Mouse (Mus musculus) hindbrain, embryonic 11.5 days (tissue): ENCODE results near the gene Tk1. TPM values are rescaled to one million over a fixed set of nuclear protein-coding genes. Genes with fewer than 3 reads are reported as not detected.
"Not testable (repeated sequence)": the region's sequence is repeated elsewhere in the genome, so short reads cannot be mapped to it uniquely, and the experiment has no call there.

Source experiments
- ATAC-seq: fragments of 200-750 bp; cut with Nextera tagmentation; 2 replicates; pipeline ENCODE4 v1.8.0; 2017; ENCODE audit warnings: mild to moderate bottlenecking, moderate TSS enrichment, moderate library complexity; ENCODE audit not compliant: low FRiP score
- DNase-seq: peaks from one replicate; pipeline ENCODE4 v3.0.0-alpha.2; 2015; ENCODE audit warnings: low spot score
- H3K27ac ChIP-seq: fragments of 300-500 bp; sonication (generic); 2 replicates; pipeline ENCODE4 v1.5.1; 2014; ENCODE audit warnings: mild to moderate bottlenecking, low read depth, low read length
- H3K27me3 ChIP-seq: fragments of 300-500 bp; sonication (generic); 2 replicates; pipeline ENCODE4 v1.6.1; 2014; ENCODE audit warnings: mild to moderate bottlenecking, low read length, moderate library complexity, mixed read lengths; ENCODE audit not compliant: control insufficient read depth, insufficient read depth
- H3K36me3 ChIP-seq: fragments of 300-500 bp; sonication (generic); 2 replicates; pipeline ENCODE4 v1.6.1; 2014; ENCODE audit warnings: mild to moderate bottlenecking, low read length, moderate library complexity, mixed read lengths; ENCODE audit not compliant: control insufficient read depth, insufficient read depth
- H3K4me1 ChIP-seq: fragments of 300-500 bp; sonication (generic); replicated peaks from 2 replicates; pipeline ENCODE4 v1.6.1; 2014; ENCODE audit warnings: low read length, mixed read lengths; ENCODE audit not compliant: control insufficient read depth, insufficient read depth
- H3K4me2 ChIP-seq: fragments of 300-500 bp; sonication (generic); replicated peaks from 2 replicates; pipeline ENCODE4 v1.6.1; 2014; ENCODE audit warnings: mild to moderate bottlenecking, low read depth, low read length
- H3K4me3 ChIP-seq: fragments of 300-500 bp; sonication (generic); 2 replicates; pipeline ENCODE4 v1.5.1; 2014; ENCODE audit warnings: low read depth, low read length
- H3K9ac ChIP-seq: fragments of 300-500 bp; sonication (generic); 2 replicates; pipeline ENCODE4 v1.6.1; 2014; ENCODE audit warnings: low read depth, low read length
- H3K9me3 ChIP-seq: fragments of 300-500 bp; sonication (generic); 2 replicates; pipeline ENCODE4 v1.6.1; 2016; ENCODE audit warnings: low read length; ENCODE audit not compliant: control insufficient read depth
- WGBS: fragments of 180-500 bp; shearing (Covaris S2); extraction: QIAGEN DNeasy Blood & Tissue Kit; methylation state at CpG from one replicate; pipeline ENCODE4 v1.1.7; 2014; 5-methylcytosine and 5-hydroxymethylcytosine counted together
- polyA plus RNA-seq: library from polyadenylated mRNA; unstranded; fragments of >200 nt; fragmentation: Nextera tagmentation; extraction: Ambion mirVana; gene quantifications from 2 replicates; pipeline ENCODE4 v1.2.1, GENCODE M21; 2014

The Tk1 gene
- polyA plus RNA-seq, 1 experiment from 2014 or later, result 73.3 TPM

DNA sequence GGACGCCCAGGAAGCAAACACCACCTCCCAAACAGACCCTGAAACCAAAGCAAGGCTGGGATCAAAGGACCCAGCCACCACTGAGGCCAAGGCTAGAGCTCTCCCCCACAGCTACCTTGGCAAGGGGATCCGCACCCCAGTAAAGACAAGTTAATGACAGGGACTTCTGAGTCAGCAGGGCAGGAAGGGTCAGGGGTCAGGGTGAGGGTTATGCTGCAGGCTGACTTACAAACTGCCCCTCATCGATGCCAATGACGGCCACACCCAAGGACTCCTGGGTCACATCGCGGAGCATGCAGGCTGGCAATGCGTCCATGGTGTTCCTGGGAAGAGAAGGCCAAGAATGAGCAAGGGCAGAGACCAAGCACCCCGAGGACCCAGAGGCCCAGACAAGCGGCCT, 4.0 kb downstream of the Tk1 start:
- no peak overlapping the region for H3K27ac ChIP-seq
- ATAC-seq, result no peak
- peaks cover 2% of the 10 kb centered on the region for H3K4me1 ChIP-seq
- H3K27me3 ChIP-seq, result no peaks in the 10 kb centered on the region
- no peak overlapping the region for H3K9ac ChIP-seq
- no peaks in the 10 kb centered on the region; the same call in 1 of the 2 replicates for H3K36me3 ChIP-seq
- no peak overlapping the region for H3K4me2 ChIP-seq
- H3K9me3 ChIP-seq, result no peaks in the 10 kb centered on the region
- H3K4me3 ChIP-seq, result no peak overlapping the region
- WGBS, result 88% methylated on average over 9 of the region's 9 CpGs
- DNase-seq, result no peak

DNA sequence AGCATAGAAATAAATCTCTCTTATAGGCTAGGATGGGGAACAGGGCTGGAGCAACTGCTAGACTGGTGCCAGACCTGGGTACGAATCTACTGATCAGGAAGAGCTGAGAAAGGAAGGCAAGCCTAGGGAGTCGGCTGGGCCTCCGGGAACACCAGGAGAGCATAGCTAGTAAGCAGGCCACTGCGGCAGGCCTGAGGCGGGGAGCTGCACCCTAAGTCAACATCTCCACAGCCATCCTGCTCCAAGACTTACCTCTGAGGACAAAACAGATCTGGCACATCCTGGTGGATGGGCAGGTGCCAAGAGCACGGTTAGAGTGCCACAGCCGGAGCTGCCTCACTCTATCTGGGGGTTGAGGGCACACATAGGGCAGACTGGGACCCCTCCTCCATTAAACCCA, 5.7 kb downstream of the Tk1 start:
- 96% methylated on average over 7 of the region's 7 CpGs for WGBS
- H3K4me2 ChIP-seq, result no peak overlapping the region
- H3K27ac ChIP-seq, result no peak overlapping the region
- peaks cover 2% of the 10 kb centered on the region; the same call in 1 of the 2 replicates for H3K4me1 ChIP-seq
- H3K27me3 ChIP-seq, result no peaks in the 10 kb centered on the region
- no peaks in the 10 kb centered on the region for H3K9me3 ChIP-seq
- H3K36me3 ChIP-seq, result no peaks in the 10 kb centered on the region; the same call in 1 of the 2 replicates
- H3K9ac ChIP-seq, result no peak overlapping the region
- no peak for ATAC-seq
- H3K4me3 ChIP-seq, result no peak overlapping the region
- DNase-seq, result no peak

DNA sequence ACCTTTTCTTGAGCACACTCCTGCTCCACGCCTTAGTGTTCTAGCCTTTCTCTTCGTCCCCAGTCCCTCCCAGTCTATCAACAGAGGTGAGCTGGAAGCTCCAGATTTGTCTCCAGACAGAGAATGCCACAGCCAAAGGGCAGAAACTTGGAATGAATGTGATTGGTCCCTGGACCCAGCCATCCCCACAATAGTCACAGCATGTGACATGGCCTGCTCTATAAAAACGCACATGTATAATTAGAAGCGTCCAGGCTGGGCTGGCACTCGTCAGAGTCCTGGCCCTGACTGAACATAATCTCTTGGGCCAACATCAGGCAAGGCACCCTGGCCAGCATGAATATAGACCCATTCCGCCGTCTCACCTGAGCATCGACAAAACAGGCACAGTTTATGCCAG, 6.8 kb downstream of the Tk1 start:
- 78% methylated on average over 8 of the region's 8 CpGs for WGBS

DNA sequence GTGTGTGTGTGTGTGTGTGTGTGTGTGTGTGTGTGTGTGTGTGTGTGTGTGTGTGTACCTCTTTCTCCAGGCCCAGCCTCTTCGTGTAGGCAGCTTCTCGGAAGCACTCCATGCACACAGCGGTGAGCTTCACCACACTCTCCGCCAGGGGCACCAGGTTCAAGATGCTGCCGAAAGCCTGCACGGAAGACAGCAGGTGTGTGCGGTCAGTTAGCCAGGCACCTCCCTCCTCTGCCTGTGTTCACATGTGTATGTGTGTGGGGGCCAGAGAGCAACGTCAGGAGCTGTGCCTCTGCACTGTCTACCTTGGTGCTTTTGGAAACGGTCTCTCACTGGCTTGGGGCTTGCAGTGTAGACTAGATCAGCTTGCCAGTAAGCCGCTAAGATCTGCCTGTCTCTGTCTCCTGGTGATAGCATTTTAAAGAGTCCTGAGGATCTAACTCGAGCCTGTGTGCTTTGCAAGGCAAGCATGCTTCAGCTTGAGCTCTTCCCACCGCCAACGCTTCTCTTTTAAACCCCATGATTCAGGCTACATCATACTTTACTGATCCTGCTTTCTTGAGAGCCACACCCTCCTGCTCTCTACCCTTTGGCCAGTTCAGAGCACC, 9.4 kb downstream of the Tk1 start:
- H3K27me3 ChIP-seq, result no peaks in the 10 kb centered on the region
- WGBS, result 92% methylated on average over 12 of the region's 13 CpGs
- ATAC-seq, result no peak
- no peaks in the 10 kb centered on the region; the same call in 1 of the 2 replicates for H3K36me3 ChIP-seq
- no peak overlapping the region for H3K4me3 ChIP-seq
- DNase-seq, result no peak
- H3K4me1 ChIP-seq, result no peaks in the 10 kb centered on the region
- H3K9ac ChIP-seq, result no peak overlapping the region
- H3K9me3 ChIP-seq, result no peaks in the 10 kb centered on the region
- H3K4me2 ChIP-seq, result no peak overlapping the region
- H3K27ac ChIP-seq, result no peak overlapping the region

More for the DNA sequence above, 6.8 kb downstream of the Tk1 start:
- Histone ChIP-seq H3K27ac (no peak overlapping the region), H3K4me1 (no peaks in the 10 kb centered on the region), H3K9ac (no peak overlapping the region), H3K4me3 (no peak overlapping the region), H3K9me3 (no peaks in the 10 kb centered on the region), H3K4me2 (no peak overlapping the region), H3K36me3 (no peaks in the 10 kb centered on the region; the same call in 1 of the 2 replicates), H3K27me3 (no peaks in the 10 kb centered on the region)
- ATAC-seq (no peak), DNase-seq (no peak)

DNA sequence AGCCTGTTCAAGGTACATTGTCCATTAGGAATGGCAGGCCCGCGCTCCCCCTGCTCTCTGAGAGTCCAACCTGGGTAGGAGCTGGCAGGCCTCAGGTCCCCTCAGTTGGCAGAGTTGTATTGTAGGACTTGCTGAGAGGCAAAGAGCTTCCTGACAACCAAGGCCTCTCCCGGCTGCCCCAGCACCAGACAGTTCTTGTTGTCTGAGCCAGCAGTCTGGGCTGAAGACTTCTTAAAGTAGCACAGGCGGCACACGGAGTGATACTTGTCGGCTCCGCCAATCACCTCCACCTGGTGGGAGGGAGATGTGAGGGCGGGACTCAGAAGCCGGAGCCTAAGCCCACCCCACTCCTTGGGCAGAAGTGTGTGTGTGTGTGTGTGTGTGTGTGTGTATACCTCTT, 10.0 kb downstream of the Tk1 start:
- WGBS, result 90% methylated on average over 9 of the region's 9 CpGs
- H3K9ac ChIP-seq, H3K4me3 ChIP-seq, H3K27me3 ChIP-seq, ATAC-seq, H3K9me3 ChIP-seq, H3K36me3 ChIP-seq, DNase-seq, H3K27ac ChIP-seq, H3K4me1 ChIP-seq, H3K4me2 ChIP-seq: not testable (repeated sequence)

DNA sequence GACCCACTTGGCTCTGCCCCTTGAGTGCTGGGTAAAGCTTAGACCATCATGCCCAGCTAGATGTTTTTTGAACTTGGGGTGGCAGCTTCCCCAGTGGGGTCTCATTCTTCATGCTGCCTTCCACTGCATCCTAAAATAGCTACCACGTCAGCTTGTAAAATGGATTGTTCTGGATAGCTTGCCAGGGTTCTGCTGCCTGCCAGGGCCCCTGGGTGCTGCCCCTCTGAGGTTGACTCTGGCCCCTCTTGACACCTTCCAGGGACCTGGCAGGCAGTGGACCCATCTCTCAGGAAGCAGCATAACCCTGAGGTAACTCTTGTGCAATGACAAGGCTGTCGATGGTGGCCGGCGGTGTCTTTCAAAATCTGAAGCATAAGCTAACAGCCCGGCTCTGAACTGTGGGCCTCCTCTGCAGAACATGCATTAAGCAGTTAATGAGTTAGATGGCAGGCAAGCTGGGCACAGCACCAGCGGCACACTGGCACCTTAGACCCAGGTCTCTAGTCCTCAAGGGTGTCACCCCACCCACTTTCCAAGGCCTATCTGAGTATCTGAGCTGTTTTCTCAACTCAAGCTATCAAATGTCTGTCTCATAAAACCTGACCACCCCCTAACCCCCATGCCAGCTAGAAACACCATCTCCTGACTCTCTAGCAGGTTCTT, 11.1 kb downstream of the Tk1 start:
- ATAC-seq (no peak), DNase-seq (no peak)
- Histone ChIP-seq H3K4me3 (no peak overlapping the region), H3K9me3 (no peaks in the 10 kb centered on the region), H3K36me3 (no peaks in the 10 kb centered on the region; the same call in 1 of the 2 replicates), H3K4me2 (no peak overlapping the region), H3K27me3 (peaks cover 3% of the 10 kb centered on the region; the same call in 1 of the 2 replicates), H3K27ac (no peak overlapping the region), H3K4me1 (peaks cover 2% of the 10 kb centered on the region; the same call in 1 of the 2 replicates), H3K9ac (no peak overlapping the region)
- 96% methylated on average over 6 of the region's 6 CpGs for WGBS

DNA sequence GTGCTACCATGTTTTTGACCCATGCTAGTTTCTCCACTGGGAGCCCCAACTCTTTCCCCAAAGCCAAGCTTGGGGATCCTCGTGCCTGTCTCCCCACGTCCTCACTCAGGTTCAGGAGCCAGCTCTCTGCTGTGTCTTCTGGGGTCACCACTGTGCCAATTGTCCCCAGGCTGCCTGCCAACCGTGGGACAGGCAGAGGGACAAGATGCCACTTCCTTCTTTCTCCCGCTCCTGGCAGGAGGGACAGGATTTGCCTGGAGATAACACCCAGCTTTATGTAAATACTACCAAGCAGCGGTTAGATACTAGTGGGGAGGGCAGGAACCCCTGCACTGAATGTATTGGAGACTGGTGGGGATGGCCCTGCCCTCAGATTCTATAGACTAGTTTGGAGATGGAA, 12.0 kb downstream of the Tk1 start:
- Histone ChIP-seq H3K36me3 (no peaks in the 10 kb centered on the region; the same call in 1 of the 2 replicates), H3K4me1 (peaks cover 5% of the 10 kb centered on the region; the same call in 1 of the 2 replicates), H3K4me2 (no peak overlapping the region), H3K27ac (no peak overlapping the region), H3K9me3 (no peaks in the 10 kb centered on the region), H3K4me3 (no peak overlapping the region), H3K9ac (no peak overlapping the region), H3K27me3 (peaks cover 5% of the 10 kb centered on the region; the same call in 1 of the 2 replicates)
- DNase-seq (no peak), ATAC-seq (no peak)
- whole genome bisulfite sequencing, result 92% methylated on average over 5 of the region's 5 CpGs

DNA sequence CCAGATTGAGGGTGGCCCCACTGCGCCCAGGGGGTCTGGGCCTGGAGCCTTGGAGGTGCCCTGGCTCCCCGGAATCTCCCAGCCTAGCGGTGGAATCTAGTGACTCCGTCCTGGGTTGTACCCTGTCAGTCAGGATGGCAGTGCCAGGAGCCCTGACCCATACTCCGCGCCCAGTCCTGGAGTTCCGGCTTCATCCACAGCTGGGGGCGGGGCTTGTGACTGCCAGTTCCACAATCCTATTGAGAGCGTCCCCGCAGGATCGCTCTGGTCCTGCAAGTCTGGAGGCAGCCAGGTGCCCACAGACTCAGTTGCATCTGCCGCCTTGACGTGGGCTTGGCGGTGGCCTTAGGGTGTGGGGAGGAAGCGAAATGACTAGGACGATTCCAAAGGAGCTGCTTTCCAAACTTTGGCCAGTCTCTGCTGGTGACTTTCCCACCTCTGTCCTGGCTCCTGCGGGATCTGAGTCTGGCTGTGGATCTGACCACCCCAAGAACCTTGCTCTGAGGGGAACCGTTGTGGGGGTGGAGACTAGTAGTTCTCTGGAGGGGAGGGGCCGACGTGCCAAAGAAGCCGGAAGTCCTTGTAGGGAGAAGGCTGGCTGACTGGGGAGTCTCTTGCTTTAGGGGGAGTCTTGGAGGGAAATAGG, 15.4 kb downstream of the Tk1 start:
- under 1% methylated on average over 21 of the region's 21 CpGs for WGBS
- peak overlapping the region; percentile 100 for H3K4me2 ChIP-seq
- H3K4me3 ChIP-seq, result peak overlapping the region; percentile 62
- no peak overlapping the region for H3K27ac ChIP-seq
- no peaks in the 10 kb centered on the region; the same call in 1 of the 2 replicates for H3K36me3 ChIP-seq
- ATAC-seq, result peak; percentile 67; the same call in 1 of the 2 replicates
- peaks cover 5% of the 10 kb centered on the region; the same call in 1 of the 2 replicates for H3K4me1 ChIP-seq
- peak; percentile 86 for DNase-seq
- peak overlapping the region; percentile 64 for H3K9ac ChIP-seq
- H3K9me3 ChIP-seq, result no peaks in the 10 kb centered on the region
- H3K27me3 ChIP-seq, result peaks cover 5% of the 10 kb centered on the region; the same call in 1 of the 2 replicates
